Mouse (Mus musculus): ENCODE measurements at regions not wholly inside any gene's neighbourhood (a gene's known extent, or its start where the extent isn't known, plus 50 kb on each side); places are given as distances from the start of the nearest gene placed in this dataset.

DNA sequence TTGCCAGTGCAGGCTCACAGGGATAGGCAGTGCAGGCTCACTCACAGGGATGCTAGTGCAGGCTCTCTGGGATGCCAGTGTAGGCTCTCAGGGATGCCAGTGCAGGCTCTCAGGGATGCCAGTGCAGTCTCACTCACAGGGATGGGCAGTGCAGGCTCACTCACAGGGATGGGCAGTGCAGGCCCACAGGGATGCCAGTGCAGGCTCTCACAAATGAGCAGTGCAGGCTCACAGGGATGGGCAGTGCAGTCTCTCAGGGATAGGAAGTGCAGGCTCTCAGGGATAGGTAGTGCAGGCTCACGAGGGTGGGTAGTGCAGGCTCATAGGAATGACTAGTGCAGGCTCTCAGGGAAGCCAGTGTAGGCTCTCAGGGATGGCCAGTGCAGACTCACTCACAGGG lies 99.6 kb downstream of the Lyplal1 start:
- WGBS = 56% methylated on average over 1 of the region's 1 CpGs
- ATAC-seq (ENCODE audit: low FRiP score, low read depth) = no peak
- no peak overlapping the region for H3K27ac ChIP-seq (replicated peaks; ENCODE audit: low read depth, low read length)

DNA sequence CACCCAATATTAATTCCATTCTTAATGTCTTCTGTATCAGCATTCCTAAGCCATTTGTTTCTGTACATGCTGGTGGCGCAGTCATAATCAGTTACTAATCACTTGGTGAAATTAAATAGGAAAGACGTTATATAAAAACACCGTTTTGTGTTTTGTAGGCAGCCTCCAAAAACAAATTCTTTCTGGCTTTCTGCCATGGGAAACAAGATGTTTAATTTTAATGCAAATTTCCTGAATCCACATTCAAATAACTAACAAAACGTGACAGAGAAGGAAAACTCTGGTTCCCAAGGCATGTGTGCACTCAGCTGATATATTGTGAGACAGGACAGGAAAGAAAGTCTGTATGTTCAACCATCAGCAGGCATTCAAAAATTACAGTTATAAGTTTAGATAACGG lies 97.6 kb downstream of the Lyplal1 start:
- 0 out of 2 replicates have a peak, but pooled peaks cover 1% of the 10 kb centered on the region for H3K4me1 ChIP-seq (ENCODE audit: control insufficient read depth, insufficient read depth, low read length)
- H3K27me3 ChIP-seq (ENCODE audit: control insufficient read depth, insufficient read depth, low read length) = no peaks in the 10 kb centered on the region
- no peak overlapping the region for H3K4me3 ChIP-seq (replicated peaks; ENCODE audit: low read length)
- no peak overlapping the region for H3K9ac ChIP-seq (ENCODE audit: low read depth, low read length, severe bottlenecking)
- no peaks in the 10 kb centered on the region for H3K36me3 ChIP-seq (ENCODE audit: control insufficient read depth, insufficient read depth, low read length)
- ATAC-seq (ENCODE audit: low FRiP score, low read depth) (no peak), DNase-seq (ENCODE audit: low spot score) (no peak)
- 80% methylated on average over 5 of the region's 5 CpGs for WGBS
- no peak for TF ChIP-seq POLR2A (IDR thresholded peaks at IDR 0.05; ENCODE audit: borderline replicate concordance, extremely low read depth, insufficient read depth, insufficient read length)
- no peak overlapping the region for H3K27ac ChIP-seq (replicated peaks; ENCODE audit: low read depth, low read length)
- H3K9me3 ChIP-seq (ENCODE audit: control insufficient read depth, low read length) = no peaks in the 10 kb centered on the region
- H3K4me2 ChIP-seq (replicated peaks; ENCODE audit: low read depth, low read length, severe bottlenecking) = no peak overlapping the region

More for the DNA sequence above, 99.6 kb downstream of the Lyplal1 start:
- Histone ChIP-seq H3K9ac (ENCODE audit: low read depth, low read length, severe bottlenecking) (no peak overlapping the region), H3K27me3 (ENCODE audit: control insufficient read depth, insufficient read depth, low read length) (no peaks in the 10 kb centered on the region), H3K4me2 (replicated peaks; ENCODE audit: low read depth, low read length, severe bottlenecking) (no peak overlapping the region), H3K36me3 (ENCODE audit: control insufficient read depth, insufficient read depth, low read length) (no peaks in the 10 kb centered on the region), H3K9me3 (ENCODE audit: control insufficient read depth, low read length) (no peaks in the 10 kb centered on the region), H3K4me3 (replicated peaks; ENCODE audit: low read length) (no peak overlapping the region), H3K4me1 (ENCODE audit: control insufficient read depth, insufficient read depth, low read length) (0 out of 2 replicates have a peak, but pooled peaks cover 4% of the 10 kb centered on the region)
- DNase-seq (ENCODE audit: low spot score) = no peak
- TF ChIP-seq POLR2A (IDR thresholded peaks at IDR 0.05; ENCODE audit: borderline replicate concordance, extremely low read depth, insufficient read depth, insufficient read length) = no peak

DNA sequence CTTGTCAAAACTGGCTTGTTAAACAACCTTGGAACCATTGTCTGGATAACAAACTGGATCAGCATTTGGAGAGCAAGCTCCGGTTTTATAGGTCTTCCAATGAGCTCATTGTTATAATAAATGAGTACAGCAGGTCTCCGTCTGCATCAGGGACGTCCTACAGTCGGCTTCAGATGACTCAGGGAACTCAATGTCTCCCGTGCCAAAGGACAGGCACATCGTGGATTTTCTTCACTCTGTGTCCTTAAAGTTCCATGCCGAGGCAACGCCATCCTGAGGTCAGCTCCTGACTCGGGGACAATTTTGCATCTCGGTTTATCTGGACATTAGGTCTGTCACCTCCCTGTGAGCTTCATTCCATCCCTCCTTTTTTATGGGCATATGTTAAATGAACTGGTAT lies 85.2 kb downstream of the Lyplal1 start:
- H3K9ac ChIP-seq (ENCODE audit: low read depth, low read length, severe bottlenecking) = no peak overlapping the region
- H3K27ac ChIP-seq (replicated peaks; ENCODE audit: low read depth, low read length) = no peak overlapping the region
- H3K27me3 ChIP-seq (ENCODE audit: control insufficient read depth, insufficient read depth, low read length) = no peaks in the 10 kb centered on the region
- TF ChIP-seq POLR2A (IDR thresholded peaks at IDR 0.05; ENCODE audit: borderline replicate concordance, extremely low read depth, insufficient read depth, insufficient read length) = no peak
- H3K36me3 ChIP-seq (ENCODE audit: control insufficient read depth, insufficient read depth, low read length) = no peaks in the 10 kb centered on the region
- ATAC-seq (ENCODE audit: low FRiP score, low read depth) (no peak), DNase-seq (ENCODE audit: low spot score) (no peak)
- WGBS = 53% methylated on average over 10 of the region's 10 CpGs
- no peaks in the 10 kb centered on the region for H3K4me1 ChIP-seq (ENCODE audit: control insufficient read depth, insufficient read depth, low read length)
- H3K4me3 ChIP-seq (replicated peaks; ENCODE audit: low read length) = no peak overlapping the region
- no peaks in the 10 kb centered on the region for H3K9me3 ChIP-seq (ENCODE audit: control insufficient read depth, low read length)
- no peak overlapping the region for H3K4me2 ChIP-seq (replicated peaks; ENCODE audit: low read depth, low read length, severe bottlenecking)

DNA sequence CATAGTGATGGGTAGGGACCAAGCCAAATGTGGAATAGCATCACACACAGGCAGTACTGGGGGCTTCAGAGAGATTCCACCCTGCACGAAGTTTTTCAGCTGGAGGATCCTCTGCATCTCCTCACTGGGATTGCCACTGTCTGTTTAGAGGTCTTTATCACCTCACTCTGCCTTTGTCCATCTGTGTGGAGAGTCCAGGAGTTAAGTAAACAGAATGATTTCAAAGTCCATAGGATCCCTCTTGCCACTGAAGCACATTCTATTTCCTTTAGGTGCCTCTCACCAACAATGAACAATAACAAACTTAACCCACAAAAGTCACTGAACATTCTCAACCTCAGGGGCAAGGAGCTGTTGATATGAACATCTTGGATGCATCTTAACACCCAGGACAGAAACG lies 82.7 kb downstream of the Lyplal1 start:
- H3K9ac ChIP-seq (ENCODE audit: low read depth, low read length, severe bottlenecking) = no peak overlapping the region
- H3K36me3 ChIP-seq (ENCODE audit: control insufficient read depth, insufficient read depth, low read length) = no peaks in the 10 kb centered on the region
- DNase-seq (ENCODE audit: low spot score) (no peak), ATAC-seq (ENCODE audit: low FRiP score, low read depth) (no peak)
- 73% methylated on average over 2 of the region's 2 CpGs for WGBS
- no peak overlapping the region for H3K4me2 ChIP-seq (replicated peaks; ENCODE audit: low read depth, low read length, severe bottlenecking)
- no peak overlapping the region for H3K27ac ChIP-seq (replicated peaks; ENCODE audit: low read depth, low read length)
- no peaks in the 10 kb centered on the region for H3K9me3 ChIP-seq (ENCODE audit: control insufficient read depth, low read length)
- no peaks in the 10 kb centered on the region for H3K4me1 ChIP-seq (ENCODE audit: control insufficient read depth, insufficient read depth, low read length)
- TF ChIP-seq POLR2A (IDR thresholded peaks at IDR 0.05; ENCODE audit: borderline replicate concordance, extremely low read depth, insufficient read depth, insufficient read length) = no peak
- no peak overlapping the region for H3K4me3 ChIP-seq (replicated peaks; ENCODE audit: low read length)
- no peaks in the 10 kb centered on the region for H3K27me3 ChIP-seq (ENCODE audit: control insufficient read depth, insufficient read depth, low read length)
